Mouse (Mus musculus): ENCODE data around the gene Gamt. TPM values are rescaled to one million over a fixed set of nuclear protein-coding genes. Genes with fewer than 3 reads are reported as not detected.

The Gamt gene
- polyA plus RNA-seq, 1 experiment from 2014 or later = 22.4 TPM

- Histone ChIP-seq H3K9ac (replicated peaks; ENCODE audit: low read length) (peak overlapping the region; percentile 70), H3K36me3 (replicated peaks; ENCODE audit: control insufficient read depth, insufficient read depth, low read depth, low read length) (no peaks in the 10 kb centered on the region; the same call in 1 of the 2 replicates), H3K4me3 (ENCODE audit: low read depth, low read length) (peak overlapping the region; percentile 43), H3K4me2 (ENCODE audit: low read depth, low read length) (peak overlapping the region; percentile 43), H3K27ac (replicated peaks; ENCODE audit: low read depth, low read length) (no peak overlapping the region), H3K27me3 (ENCODE audit: control insufficient read depth, insufficient read depth, low read length) (peaks cover 40% of the 10 kb centered on the region), H3K4me1 (ENCODE audit: control insufficient read depth, insufficient read depth, low read length) (no peaks in the 10 kb centered on the region; the same call in 1 of the 2 replicates), H3K9me3 (replicated peaks; ENCODE audit: control insufficient read depth, low read length) (no peaks in the 10 kb centered on the region)
- ATAC-seq (replicated peaks; ENCODE audit: insufficient number of reproducible peaks, low FRiP score, low TSS enrichment, low read depth) = no peak
- no peak for DNase-seq (ENCODE audit: low spot score)
- WGBS = 40% methylated on average over 10 of the region's 10 CpGs
Observed at GRCm38 (mm10) chr10:80299824-80300223, 39.0 kb upstream of the Gamt start.

- peak overlapping the region; percentile 43 for H3K4me3 ChIP-seq (ENCODE audit: low read depth, low read length)
- peak overlapping the region; percentile 43 for H3K4me2 ChIP-seq (ENCODE audit: low read depth, low read length)
- DNase-seq (ENCODE audit: low spot score) (no peak), ATAC-seq (replicated peaks; ENCODE audit: insufficient number of reproducible peaks, low FRiP score, low TSS enrichment, low read depth) (no peak)
- no peaks in the 10 kb centered on the region; the same call in 1 of the 2 replicates for H3K36me3 ChIP-seq (replicated peaks; ENCODE audit: control insufficient read depth, insufficient read depth, low read depth, low read length)
- H3K4me1 ChIP-seq (ENCODE audit: control insufficient read depth, insufficient read depth, low read length) = no peaks in the 10 kb centered on the region; the same call in 1 of the 2 replicates
- H3K27me3 ChIP-seq (ENCODE audit: control insufficient read depth, insufficient read depth, low read length) = peaks cover 35% of the 10 kb centered on the region
- H3K9ac ChIP-seq (replicated peaks; ENCODE audit: low read length) = peak overlapping the region; percentile 70
- 6% methylated on average over 15 of the region's 15 CpGs for WGBS
- H3K9me3 ChIP-seq (replicated peaks; ENCODE audit: control insufficient read depth, low read length) = no peaks in the 10 kb centered on the region
- H3K27ac ChIP-seq (replicated peaks; ENCODE audit: low read depth, low read length) = 0 out of 2 replicates have a peak overlapping the region, but pooled peaks have one; percentile 61
Observed at GRCm38 (mm10) chr10:80299301-80299700, 38.5 kb upstream of the Gamt start.

- no peaks in the 10 kb centered on the region for H3K9me3 ChIP-seq (replicated peaks; ENCODE audit: control insufficient read depth, low read length)
- no peaks in the 10 kb centered on the region; the same call in 1 of the 2 replicates for H3K4me1 ChIP-seq (ENCODE audit: control insufficient read depth, insufficient read depth, low read length)
- peak overlapping the region; percentile 61; the same call in 1 of the 2 replicates for H3K27ac ChIP-seq (replicated peaks; ENCODE audit: low read depth, low read length)
- peak overlapping the region; percentile 70 for H3K9ac ChIP-seq (replicated peaks; ENCODE audit: low read length)
- peaks cover 2% of the 10 kb centered on the region; the same call in 1 of the 2 replicates for H3K36me3 ChIP-seq (replicated peaks; ENCODE audit: control insufficient read depth, insufficient read depth, low read depth, low read length)
- 4% methylated on average over 26 of the region's 26 CpGs for WGBS
- H3K4me2 ChIP-seq (ENCODE audit: low read depth, low read length) = peak overlapping the region; percentile 43
- ATAC-seq (replicated peaks; ENCODE audit: insufficient number of reproducible peaks, low FRiP score, low TSS enrichment, low read depth) (peak; percentile 76), DNase-seq (ENCODE audit: low spot score) (peak; percentile 89)
- H3K4me3 ChIP-seq (ENCODE audit: low read depth, low read length) = peak overlapping the region; percentile 43
- H3K27me3 ChIP-seq (ENCODE audit: control insufficient read depth, insufficient read depth, low read length) = peaks cover 35% of the 10 kb centered on the region
Observed at GRCm38 (mm10) chr10:80298571-80299281, 37.9 kb upstream of the Gamt start.

- peaks cover 35% of the 10 kb centered on the region for H3K27me3 ChIP-seq (ENCODE audit: control insufficient read depth, insufficient read depth, low read length)
- peaks cover 3% of the 10 kb centered on the region; the same call in 1 of the 2 replicates for H3K4me1 ChIP-seq (ENCODE audit: control insufficient read depth, insufficient read depth, low read length)
- H3K4me2 ChIP-seq (ENCODE audit: low read depth, low read length) = no peak overlapping the region
- ATAC-seq (replicated peaks; ENCODE audit: insufficient number of reproducible peaks, low FRiP score, low TSS enrichment, low read depth) (no peak), DNase-seq (ENCODE audit: low spot score) (no peak)
- peaks cover 5% of the 10 kb centered on the region; the same call in 1 of the 2 replicates for H3K36me3 ChIP-seq (replicated peaks; ENCODE audit: control insufficient read depth, insufficient read depth, low read depth, low read length)
- no peak overlapping the region for H3K4me3 ChIP-seq (ENCODE audit: low read depth, low read length)
- H3K27ac ChIP-seq (replicated peaks; ENCODE audit: low read depth, low read length) = no peak overlapping the region
- 70% methylated on average over 8 of the region's 8 CpGs for WGBS
- H3K9me3 ChIP-seq (replicated peaks; ENCODE audit: control insufficient read depth, low read length) = no peaks in the 10 kb centered on the region
- no peak overlapping the region for H3K9ac ChIP-seq (replicated peaks; ENCODE audit: low read length)
Observed at GRCm38 (mm10) chr10:80297526-80298133, 36.8 kb upstream of the Gamt start.

- ATAC-seq (replicated peaks; ENCODE audit: insufficient number of reproducible peaks, low FRiP score, low TSS enrichment, low read depth) (no peak), DNase-seq (ENCODE audit: low spot score) (no peak)
- Histone ChIP-seq H3K9ac (replicated peaks; ENCODE audit: low read length) (no peak overlapping the region), H3K36me3 (replicated peaks; ENCODE audit: control insufficient read depth, insufficient read depth, low read depth, low read length) (peaks cover 5% of the 10 kb centered on the region; the same call in 1 of the 2 replicates), H3K27ac (replicated peaks; ENCODE audit: low read depth, low read length) (no peak overlapping the region), H3K4me3 (ENCODE audit: low read depth, low read length) (no peak overlapping the region), H3K4me2 (ENCODE audit: low read depth, low read length) (no peak overlapping the region), H3K4me1 (ENCODE audit: control insufficient read depth, insufficient read depth, low read length) (peaks cover 3% of the 10 kb centered on the region; the same call in 1 of the 2 replicates), H3K9me3 (replicated peaks; ENCODE audit: control insufficient read depth, low read length) (no peaks in the 10 kb centered on the region), H3K27me3 (ENCODE audit: control insufficient read depth, insufficient read depth, low read length) (peaks cover 35% of the 10 kb centered on the region)
- 70% methylated on average over 5 of the region's 5 CpGs for WGBS
Observed at GRCm38 (mm10) chr10:80296824-80297223, 36.0 kb upstream of the Gamt start.

- 2% methylated on average over 26 of the region's 26 CpGs for WGBS
- peak; percentile 79 for DNase-seq (ENCODE audit: low spot score)
- no peaks in the 10 kb centered on the region for H3K9me3 ChIP-seq (replicated peaks; ENCODE audit: control insufficient read depth, low read length)
- H3K36me3 ChIP-seq (replicated peaks; ENCODE audit: control insufficient read depth, insufficient read depth, low read depth, low read length) = peaks cover 5% of the 10 kb centered on the region; the same call in 1 of the 2 replicates
- H3K27me3 ChIP-seq (ENCODE audit: control insufficient read depth, insufficient read depth, low read length) = peaks cover 27% of the 10 kb centered on the region
- peak; percentile 30; the same call in 1 of the 2 replicates for ATAC-seq (replicated peaks; ENCODE audit: insufficient number of reproducible peaks, low FRiP score, low TSS enrichment, low read depth)
- H3K4me1 ChIP-seq (ENCODE audit: control insufficient read depth, insufficient read depth, low read length) = peaks cover 3% of the 10 kb centered on the region; the same call in 1 of the 2 replicates
- H3K27ac ChIP-seq (replicated peaks; ENCODE audit: low read depth, low read length) = peak within 1 kb of the TSS; percentile 52; the same call in 1 of the 2 replicates
- H3K9ac ChIP-seq (replicated peaks; ENCODE audit: low read length) = peak within 1 kb of the TSS; percentile 56
- H3K4me3 ChIP-seq (ENCODE audit: low read depth, low read length) = peak within 1 kb of the TSS; percentile 33
- H3K4me2 ChIP-seq (ENCODE audit: low read depth, low read length) = peak within 1 kb of the TSS; percentile 69
Observed at GRCm38 (mm10) chr10:80295618-80296425, 35.0 kb upstream of the Gamt start, which contains the start of gene Apc2. Gene Apc2, plus strand, starts transcription at chr10:80295977.

GRCm38 (mm10) chr10:80294788-80295303 is 34.0 kb upstream of the Gamt start:
- H3K4me3 ChIP-seq (ENCODE audit: low read depth, low read length) = no peak overlapping the region

More at GRCm38 (mm10) chr10:80294788-80295303, 34.0 kb upstream of the Gamt start:
- Histone ChIP-seq H3K4me1 (ENCODE audit: control insufficient read depth, insufficient read depth, low read length) (peaks cover 3% of the 10 kb centered on the region; the same call in 1 of the 2 replicates), H3K27me3 (ENCODE audit: control insufficient read depth, insufficient read depth, low read length) (peaks cover 17% of the 10 kb centered on the region), H3K9ac (replicated peaks; ENCODE audit: low read length) (no peak overlapping the region), H3K27ac (replicated peaks; ENCODE audit: low read depth, low read length) (no peak overlapping the region), H3K36me3 (replicated peaks; ENCODE audit: control insufficient read depth, insufficient read depth, low read depth, low read length) (peaks cover 5% of the 10 kb centered on the region; the same call in 1 of the 2 replicates), H3K9me3 (replicated peaks; ENCODE audit: control insufficient read depth, low read length) (no peaks in the 10 kb centered on the region), H3K4me2 (ENCODE audit: low read depth, low read length) (no peak overlapping the region; the same call in 1 of the 2 replicates)
- 50% methylated on average over 7 of the region's 7 CpGs for WGBS
- ATAC-seq (replicated peaks; ENCODE audit: insufficient number of reproducible peaks, low FRiP score, low TSS enrichment, low read depth) (no peak), DNase-seq (ENCODE audit: low spot score) (no peak)

Measured in embryonic facial prominence, embryonic 11.5 days (tissue).